Mouse (Mus musculus) central nervous system, embryonic 18 days (tissue): ENCODE results near the gene Gm17577. TPM values are rescaled to one million over a fixed set of nuclear protein-coding genes. Genes with fewer than 3 reads are reported as not detected.

Experiments used
- polyA plus RNA-seq: library from polyadenylated mRNA; depleted of rRNA; stranded (reverse); fragments of >200 nt; gene quantifications from 2 replicates; pipeline ENCODE4 v1.2.3, GENCODE M21; 2012; rRNA removed

Gm17577 gene
- not detected in 2 replicates for polyA plus RNA-seq

GRCm38 (mm10) chrX:123246807-123247206 is at the start of gene Gm17577:
TSS of gene Gm17577 (minus strand) at chrX:123246907.

GRCm38 (mm10) chrX:123222381-123222780 is 24.3 kb downstream of the Gm17577 start, which contains the start of gene Srsx:
TSS of gene Srsx (minus strand) at chrX:123222481.

Other genes with a start within 250 kb of the Gm17577 start
- not detected in 2 replicates for gene Gm17521, start 217.2 kb downstream of the Gm17577 start, polyA plus RNA-seq
- 20.3 and 22.0 TPM in 2 replicates for gene Cldn34c1, start 143.4 kb downstream of the Gm17577 start, polyA plus RNA-seq
- gene Srsx, start 24.4 kb downstream of the Gm17577 start, polyA plus RNA-seq, result not detected in 2 replicates